Mouse (Mus musculus) G1E (cell line): Measurements from ENCODE around the gene Sparcl1. TPM values are rescaled to one million over a fixed set of nuclear protein-coding genes. Genes with fewer than 3 reads are reported as not detected.

Source experiments
- ATAC-seq: 2 replicates; pipeline ENCODE4 v1.8.0; 2016; ENCODE audit warnings: mild to moderate bottlenecking; ENCODE audit not compliant: insufficient number of reproducible peaks, poor library complexity, low FRiP score, severe bottlenecking; ENCODE audit errors: extremely low read depth
- DNase-seq: peaks from one replicate; pipeline ENCODE4 v3.0.0; 2012; ENCODE audit warnings: low spot score
- H3K27me3 ChIP-seq: 2 replicates; pipeline ENCODE4 v1.6.1; 2012; ENCODE audit warnings: mild to moderate bottlenecking, low read length, inconsistent platforms; ENCODE audit not compliant: insufficient read depth
- H3K36me3 ChIP-seq: replicated peaks from 2 replicates; pipeline ENCODE3; 2012; ENCODE audit warnings: mild to moderate bottlenecking, inconsistent platforms
- H3K4me1 ChIP-seq: 2 replicates; pipeline ENCODE4 v1.6.1; 2012; ENCODE audit warnings: low read depth, low read length, inconsistent platforms, mixed read lengths; ENCODE audit not compliant: insufficient read depth
- H3K4me3 ChIP-seq: 2 replicates; pipeline ENCODE4 v1.5.1; 2012; ENCODE audit warnings: low read depth, mild to moderate bottlenecking, inconsistent platforms, low read length, moderate library complexity, mixed read lengths
- H3K9me3 ChIP-seq: replicated peaks from 2 replicates; pipeline ENCODE4 v1.6.1; 2012; ENCODE audit warnings: inconsistent platforms
- CTCF ChIP-seq: IDR thresholded peaks from 2 replicates; pipeline ENCODE4 v1.5.1; 2012; ENCODE audit warnings: low read depth, low read length, inconsistent platforms, mixed read lengths
- GATA1 ChIP-seq: IDR thresholded peaks from 2 replicates; pipeline ENCODE4 v1.6.1; 2012; ENCODE audit warnings: borderline replicate concordance, low read length, inconsistent platforms, mixed read lengths
- GATA2 ChIP-seq: IDR thresholded peaks from 2 replicates; pipeline ENCODE4 v1.6.1; 2012; ENCODE audit warnings: low read depth, low read length, inconsistent platforms, borderline replicate concordance
- POLR2AphosphoS5 ChIP-seq: IDR thresholded peaks from 2 replicates; pipeline ENCODE4 v1.6.1; 2012; ENCODE audit warnings: low read depth, low read length, inconsistent platforms; ENCODE audit not compliant: insufficient replicate concordance
- TAL1 ChIP-seq: conservative IDR thresholded peaks from 2 replicates; pipeline ENCODE4 v1.6.1; 2012; ENCODE audit warnings: low read depth, low read length, inconsistent platforms, mixed read lengths
- polyA plus RNA-seq: library from polyadenylated mRNA; stranded (reverse); fragments of >175 nt; gene quantifications from 2 replicates; pipeline ENCODE4 v1.2.3, GENCODE M21; 2012
- total RNA-seq, 2 experiments: library from RNA; stranded (forward) in 1 of 2; stranded (reverse) in 1 of 2; fragments of 200-1000 nt in 1 of 2; fragments of >200 nt in 1 of 2; fragmentation: Nextera tagmentation in 1 of 2; gene quantifications; 2 replicates each; pipeline ENCODE4 v1.2.3; 2014 to 2017

The Sparcl1 gene
- total and polyA plus RNA-seq, 3 experiments: not detected

DNA sequence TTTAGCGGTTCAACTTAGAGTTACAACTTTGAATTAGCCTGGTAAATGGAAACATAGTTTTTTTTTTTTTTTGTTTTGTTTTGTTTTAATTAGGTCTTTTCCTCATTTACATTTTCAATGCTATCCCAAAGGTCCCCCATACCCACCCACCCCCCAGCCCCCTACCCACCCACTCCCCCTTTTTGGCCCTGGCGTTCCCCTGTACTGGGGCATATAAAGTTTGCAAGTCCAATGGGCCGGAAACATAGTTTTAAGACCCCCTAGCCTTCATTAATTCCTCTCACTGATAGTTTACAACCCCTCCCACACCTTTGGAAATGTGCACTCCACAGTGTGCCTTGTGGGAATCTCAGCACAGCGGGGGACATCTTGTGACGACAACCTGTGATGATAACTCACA is 39.9 kb downstream of the Sparcl1 start:
- no peaks in the 10 kb centered on the region for H3K36me3 ChIP-seq

DNA sequence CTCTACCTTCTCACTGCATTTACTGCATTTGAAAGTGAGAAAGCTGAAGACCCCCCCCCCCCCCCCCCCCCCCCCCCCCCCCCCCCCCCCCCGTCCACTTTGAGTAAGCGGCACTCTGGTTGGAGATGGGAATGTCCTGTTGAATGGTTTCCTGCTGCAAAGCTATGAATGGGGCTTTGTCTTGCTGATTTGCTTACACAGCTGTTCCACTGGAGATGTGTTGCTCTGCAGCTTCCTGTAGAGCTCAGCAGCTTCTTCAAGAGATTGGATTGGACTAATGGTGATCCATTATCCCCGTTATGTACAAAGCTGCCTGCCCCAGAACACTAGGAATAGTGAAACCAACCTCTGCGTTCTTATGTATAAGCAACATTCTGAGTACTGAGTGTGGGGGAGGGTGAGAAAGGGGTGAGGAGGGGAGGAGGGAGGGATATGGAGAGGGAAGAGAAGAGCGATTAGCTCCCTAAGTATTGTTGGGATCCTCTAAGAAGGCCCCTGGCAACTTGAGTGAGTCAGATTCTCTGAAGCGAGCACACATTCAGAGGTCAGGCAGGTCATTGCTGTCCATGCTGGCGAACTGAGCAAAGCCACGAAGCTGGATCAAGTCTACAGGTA is 41.2 kb downstream of the Sparcl1 start:
- Histone ChIP-seq H3K36me3 (no peaks in the 10 kb centered on the region), H3K4me1 (peaks cover 10% of the 10 kb centered on the region), H3K4me3 (no peak overlapping the region), H3K27me3 (peaks cover 11% of the 10 kb centered on the region), H3K9me3 (peaks cover 3% of the 10 kb centered on the region)
- TF ChIP-seq POLR2AphosphoS5 (no peak), GATA1 (no peak), CTCF (no peak), GATA2 (no peak), TAL1 (no peak)
- DNase-seq (no peak), ATAC-seq (no peak)

More for the DNA sequence above, 39.9 kb downstream of the Sparcl1 start:
- H3K27me3 ChIP-seq: peaks cover 11% of the 10 kb centered on the region
- H3K4me3 ChIP-seq: no peak overlapping the region
- peaks cover 3% of the 10 kb centered on the region for H3K9me3 ChIP-seq
- ATAC-seq: no peak
- no peak for DNase-seq
- peaks cover 10% of the 10 kb centered on the region for H3K4me1 ChIP-seq
- no peak for TF ChIP-seq TAL1
- no peak for TF ChIP-seq CTCF
- TF ChIP-seq GATA1: no peak
- no peak for TF ChIP-seq POLR2AphosphoS5
- TF ChIP-seq GATA2: no peak

DNA sequence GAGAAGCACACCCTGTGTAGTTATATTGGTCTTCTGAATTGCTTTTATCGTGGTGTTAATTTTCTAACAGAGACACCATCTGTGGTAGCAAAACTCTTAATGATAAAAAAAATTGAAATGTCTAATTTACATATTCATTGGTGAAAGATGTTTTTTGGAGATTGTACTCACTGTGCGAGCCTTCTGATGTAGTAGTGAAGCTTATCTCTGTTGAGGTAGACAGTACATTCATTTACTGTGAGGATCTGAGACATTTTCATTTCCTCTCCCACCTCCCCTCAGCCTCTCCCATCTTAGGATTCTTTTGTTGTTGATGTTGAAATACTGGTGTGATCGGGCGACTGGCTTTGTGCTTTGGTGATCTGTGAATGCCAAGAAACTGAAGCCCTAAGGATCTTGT is 42.5 kb downstream of the Sparcl1 start:
- peaks cover 3% of the 10 kb centered on the region for H3K9me3 ChIP-seq
- H3K36me3 ChIP-seq: no peaks in the 10 kb centered on the region
- peaks cover 10% of the 10 kb centered on the region for H3K4me1 ChIP-seq
- DNase-seq: no peak
- ATAC-seq: peak; percentile 50
- H3K4me3 ChIP-seq: no peak overlapping the region
- no peak for TF ChIP-seq TAL1
- no peak for TF ChIP-seq GATA1
- no peak for TF ChIP-seq POLR2AphosphoS5
- no peak for TF ChIP-seq GATA2
- no peak for TF ChIP-seq CTCF
- peaks cover 7% of the 10 kb centered on the region for H3K27me3 ChIP-seq

DNA sequence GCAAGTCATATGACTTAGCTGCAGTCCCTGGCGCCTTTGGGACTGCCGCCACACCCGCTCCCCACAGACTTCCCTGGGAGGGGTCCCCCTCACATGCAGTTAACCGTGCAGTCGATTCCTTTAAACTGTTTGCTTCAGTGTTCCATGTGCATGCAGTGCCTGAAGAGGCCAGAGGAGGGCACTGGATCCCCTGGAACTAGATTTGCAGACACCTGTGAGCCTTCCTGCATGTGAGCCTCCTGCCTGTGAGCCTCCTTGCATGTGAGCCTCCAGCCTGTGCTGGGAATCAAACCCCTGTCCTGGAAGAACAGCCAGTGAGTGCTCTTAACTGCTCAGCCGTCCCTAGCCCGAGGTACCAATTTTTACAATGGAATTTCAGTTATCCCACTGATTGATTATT is 44.8 kb downstream of the Sparcl1 start:
- ATAC-seq (no peak; the same call in 1 of the 2 replicates), DNase-seq (no peak)
- Histone ChIP-seq H3K4me3 (no peak overlapping the region), H3K4me1 (peaks cover 8% of the 10 kb centered on the region), H3K9me3 (peaks cover 3% of the 10 kb centered on the region), H3K36me3 (peaks cover 12% of the 10 kb centered on the region), H3K27me3 (no peaks in the 10 kb centered on the region)
- TF ChIP-seq GATA1 (no peak), CTCF (0 out of 2 replicates have a peak, but pooled peaks have one; percentile 15)

DNA sequence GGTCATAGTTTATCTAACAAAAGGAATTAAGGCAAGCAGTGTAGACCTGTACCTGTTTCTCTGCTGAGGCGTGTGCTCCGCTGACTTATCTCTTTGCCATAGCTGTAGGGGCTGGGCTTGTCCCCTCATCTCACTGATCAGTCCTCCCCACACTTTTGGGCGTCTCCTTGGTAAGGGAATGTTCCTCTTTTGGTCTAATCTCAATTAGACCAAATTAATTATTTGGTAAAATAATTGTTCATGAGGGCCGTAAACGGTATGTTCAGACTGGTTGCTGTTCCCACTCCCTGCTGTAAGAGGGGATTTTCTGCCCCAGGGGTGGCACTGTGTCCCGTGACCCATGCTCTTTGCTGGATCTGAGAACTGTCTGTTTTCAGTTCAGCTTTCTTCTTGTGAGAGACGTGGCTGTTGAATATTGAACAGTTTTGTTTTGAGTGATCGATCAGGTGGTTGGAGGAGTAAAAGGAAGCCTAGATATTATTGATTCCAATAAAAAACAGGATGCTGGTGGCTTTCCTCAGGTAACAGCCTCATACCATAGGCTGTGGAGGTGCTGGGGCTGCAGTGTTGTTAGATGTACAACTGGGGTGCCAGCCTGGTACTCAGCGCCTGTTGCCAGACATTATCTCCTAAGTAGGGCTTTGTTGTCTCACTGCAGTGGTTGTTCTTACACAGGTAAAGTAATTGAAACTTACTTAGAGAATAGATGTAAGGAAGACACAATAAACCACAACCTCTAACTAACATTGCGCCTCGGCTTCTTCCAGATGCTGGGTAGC is 50.6 kb downstream of the Sparcl1 start:
- Histone ChIP-seq H3K9me3 (no peaks in the 10 kb centered on the region), H3K4me3 (no peak overlapping the region; the same call in 1 of the 2 replicates), H3K4me1 (peaks cover 43% of the 10 kb centered on the region), H3K36me3 (peaks cover 68% of the 10 kb centered on the region), H3K27me3 (no peaks in the 10 kb centered on the region)
- ATAC-seq (peak; percentile 87), DNase-seq (peak; percentile 52)
- no peak for TF ChIP-seq GATA1
- TF ChIP-seq TAL1: no peak
- TF ChIP-seq CTCF: no peak
- TF ChIP-seq POLR2AphosphoS5: no peak
- TF ChIP-seq GATA2: no peak

DNA sequence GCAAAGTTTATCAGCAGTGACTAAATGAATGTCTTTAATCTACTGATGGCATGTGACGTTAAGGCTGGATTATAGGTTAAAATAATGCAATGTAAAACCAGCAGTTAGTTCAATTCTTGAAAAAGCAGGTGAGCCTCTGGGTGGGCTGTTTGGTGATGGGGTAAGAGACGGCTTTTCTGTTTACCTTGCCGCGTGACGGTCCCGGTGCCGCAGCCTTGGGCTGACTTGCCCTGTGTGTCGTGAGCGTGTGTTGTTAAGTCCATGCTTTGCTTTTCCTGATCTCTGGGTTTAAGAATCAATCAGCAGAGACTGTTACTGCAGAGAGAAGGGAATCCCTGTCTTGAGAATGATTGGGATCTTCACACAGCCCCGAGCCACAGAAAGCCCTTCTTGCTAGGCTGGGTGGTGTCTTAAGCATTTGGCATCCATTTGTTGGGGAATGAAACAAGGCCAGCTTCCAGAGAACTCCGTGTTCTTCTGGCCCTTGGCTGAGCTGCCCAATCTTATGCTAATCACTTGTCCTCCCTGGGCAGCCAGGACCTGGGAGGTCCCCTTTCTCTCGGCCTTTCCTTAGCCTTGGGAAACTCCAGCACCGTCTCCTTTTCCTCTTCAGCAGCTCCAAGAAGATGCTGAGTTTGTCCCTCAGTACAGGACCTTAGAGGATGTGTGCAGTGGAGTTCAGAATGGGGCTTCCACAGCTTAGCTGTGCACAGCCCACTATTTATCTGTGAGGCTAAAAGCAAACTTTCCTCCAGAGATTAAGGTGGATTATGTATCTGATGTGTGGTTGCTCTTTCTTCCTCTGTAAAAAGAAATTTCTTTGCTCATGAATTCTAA is 51.4 kb downstream of the Sparcl1 start:
- Histone ChIP-seq H3K27me3 (no peaks in the 10 kb centered on the region), H3K4me3 (peak overlapping the region; percentile 34; the same call in 1 of the 2 replicates), H3K36me3 (peaks cover 75% of the 10 kb centered on the region), H3K9me3 (no peaks in the 10 kb centered on the region), H3K4me1 (peaks cover 48% of the 10 kb centered on the region)
- no peak for TF ChIP-seq POLR2AphosphoS5
- no peak for TF ChIP-seq CTCF
- no peak for TF ChIP-seq TAL1
- no peak for TF ChIP-seq GATA2
- no peak for TF ChIP-seq GATA1
- peak; percentile 46; the same call in 1 of the 2 replicates for ATAC-seq
- DNase-seq: no peak
